Mouse (Mus musculus): ENCODE data around the gene Pax7.

The Pax7 gene

GRCm38 (mm10) chr4:139830581-139831387, 2.5 kb downstream of the Pax7 start:
- DNase-seq = no peak

- no peak for DNase-seq
Measured at GRCm38 (mm10) chr4:139830053-139830452, 3.3 kb downstream of the Pax7 start.

GRCm38 (mm10) chr4:139828871-139829590, 4.3 kb downstream of the Pax7 start:
- no peak for DNase-seq

- no peak for DNase-seq
Measured at GRCm38 (mm10) chr4:139828283-139828678, 5.0 kb downstream of the Pax7 start.

GRCm38 (mm10) chr4:139827501-139828282, 5.6 kb downstream of the Pax7 start:
- no peak for DNase-seq

- DNase-seq = no peak
Measured at GRCm38 (mm10) chr4:139826231-139826630, 7.1 kb downstream of the Pax7 start.

- DNase-seq = no peak
Measured at GRCm38 (mm10) chr4:139825326-139826112, 7.8 kb downstream of the Pax7 start.

- DNase-seq = no peak
Measured at GRCm38 (mm10) chr4:139824572-139825325, 8.6 kb downstream of the Pax7 start.

GRCm38 (mm10) chr4:139823870-139824472, 9.4 kb downstream of the Pax7 start:
- no peak for DNase-seq

GRCm38 (mm10) chr4:139823138-139823869, 10.0 kb downstream of the Pax7 start:
- DNase-seq = no peak

GRCm38 (mm10) chr4:139822214-139823137, 10.9 kb downstream of the Pax7 start:
- no peak for DNase-seq

GRCm38 (mm10) chr4:139821491-139822160, 11.7 kb downstream of the Pax7 start:
- no peak for DNase-seq

GRCm38 (mm10) chr4:139821071-139821470, 12.3 kb downstream of the Pax7 start:
- DNase-seq = no peak

- no peak for DNase-seq
Measured at GRCm38 (mm10) chr4:139819411-139820030, 13.8 kb downstream of the Pax7 start.

GRCm38 (mm10) chr4:139818163-139818562, 15.2 kb downstream of the Pax7 start:
- peak; percentile 17 to 56 for DNase-seq

GRCm38 (mm10) chr4:139813371-139813960, 19.9 kb downstream of the Pax7 start:
- no peak for DNase-seq

- DNase-seq = no peak
Measured at GRCm38 (mm10) chr4:139811901-139812300, 21.4 kb downstream of the Pax7 start.

- DNase-seq = no peak
Measured at GRCm38 (mm10) chr4:139811475-139811874, 21.9 kb downstream of the Pax7 start.

Data from lung, postnatal 4 days (tissue).